Mouse (Mus musculus) adrenal gland, postnatal 25 days (tissue): ENCODE data around the gene Cyth4. TPM values are rescaled to one million over a fixed set of nuclear protein-coding genes. Genes with fewer than 3 reads are reported as not detected.
A peak's percentile ranks its signal among the peaks of the same experiment; 100 is the strongest.

Source experiments
- DNase-seq: peaks from one replicate; pipeline ENCODE4 v3.0.0; 2021; ENCODE audit warnings: mixed read lengths
- long read RNA-seq: library from polyadenylated mRNA; stranded (forward); transcript quantifications from one replicate; pipeline ENCODE4 v2.0.0, GENCODE M21; 2021
- total RNA-seq: library from RNA; stranded (reverse); gene quantifications from 2 replicates; pipeline ENCODE4 v1.2.3, GENCODE M21; 2021

Gene Cyth4
- 7.5 and 7.6 TPM in 2 replicates for total RNA-seq
- long read RNA-seq, partial matches to known transcripts = 2 of 4 reads
- long read RNA-seq, other reads (novel, unspliced or antisense) = 0 of 4 reads

DNA sequence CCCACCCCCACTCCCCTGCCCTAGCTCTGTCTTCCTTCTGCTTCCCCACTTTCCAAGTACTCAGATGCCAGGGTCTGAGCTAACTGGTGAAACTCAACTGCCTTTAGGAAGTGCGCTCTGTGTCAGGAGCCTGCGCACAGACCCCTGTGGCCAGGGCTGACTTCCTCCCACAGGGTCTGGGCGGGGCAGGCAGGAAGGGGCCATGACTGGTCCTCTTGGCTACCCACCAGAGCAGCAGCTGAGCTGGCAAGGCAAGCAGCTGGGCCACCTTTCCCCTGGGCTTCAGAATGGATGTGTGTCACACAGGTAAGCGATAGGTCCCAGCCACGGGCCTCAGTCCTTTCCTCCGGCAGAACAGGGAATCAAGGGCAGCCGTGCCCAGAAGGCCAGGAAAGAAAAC lies at the start of gene Cyth4:
Cyth4 (plus strand) TSS at position 134 of the 400 bp plus-strand sequence.
- DNase-seq = no peak

DNA sequence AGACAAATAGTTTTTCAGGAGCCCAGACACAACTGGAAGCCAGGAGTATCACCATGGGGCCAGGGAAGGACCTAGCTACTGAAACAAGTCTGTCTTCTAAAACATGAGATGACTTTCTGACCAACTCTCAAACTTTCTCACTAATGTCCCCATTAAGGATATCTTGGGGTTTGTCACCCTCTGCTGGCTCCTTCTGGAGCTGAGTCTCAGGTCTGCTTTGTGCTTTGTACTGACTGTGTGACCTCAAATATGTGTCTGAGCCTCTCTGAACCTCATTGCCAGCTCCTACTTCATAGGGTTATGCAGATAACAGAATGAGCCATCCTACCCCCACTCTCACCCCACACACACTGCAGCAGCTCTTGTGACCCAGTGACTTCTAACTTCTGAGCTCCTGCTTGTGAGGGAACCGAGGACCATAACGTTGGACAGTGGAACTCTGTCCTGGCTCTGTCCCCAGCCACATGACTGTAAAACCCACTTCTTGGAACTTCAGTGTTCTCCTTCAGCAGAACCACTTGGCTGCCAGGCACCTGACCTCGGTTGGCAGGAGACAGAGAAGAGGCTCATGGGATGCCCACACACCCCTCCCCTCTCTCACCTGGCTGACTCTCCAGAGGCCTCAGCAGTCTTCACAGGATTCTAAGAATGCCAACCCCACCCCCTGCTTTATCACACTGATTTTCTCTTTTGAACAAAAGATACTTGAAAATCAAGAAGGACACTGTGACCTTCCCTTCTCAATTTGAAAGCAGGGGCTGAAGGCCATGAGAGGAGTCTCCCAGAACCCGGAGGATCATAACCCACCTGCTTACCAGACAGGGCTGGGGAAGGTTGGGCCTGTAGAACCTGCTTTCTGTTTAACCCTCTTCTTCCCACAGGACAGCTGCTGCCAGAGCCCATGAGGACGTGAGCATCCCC lies 49.2 kb upstream of the Cyth4 start:
- DNase-seq = peak; percentile 44

DNA sequence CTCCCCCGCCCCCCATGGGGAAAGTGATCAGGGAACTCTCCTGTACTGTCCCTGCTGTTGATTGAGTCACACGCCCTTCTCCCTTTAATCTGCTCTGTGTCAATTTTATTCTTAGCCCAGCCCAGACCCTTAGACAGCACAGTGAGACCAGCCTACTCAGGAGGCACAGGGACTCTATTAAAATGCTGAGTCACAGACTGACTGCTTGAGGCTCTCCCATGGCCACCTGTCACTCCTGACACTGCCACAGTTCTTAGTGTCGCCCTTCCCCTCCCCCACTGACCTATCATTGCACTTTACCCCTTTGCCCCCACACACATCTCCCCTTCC lies 48.5 kb upstream of the Cyth4 start:
- no peak for DNase-seq

DNA sequence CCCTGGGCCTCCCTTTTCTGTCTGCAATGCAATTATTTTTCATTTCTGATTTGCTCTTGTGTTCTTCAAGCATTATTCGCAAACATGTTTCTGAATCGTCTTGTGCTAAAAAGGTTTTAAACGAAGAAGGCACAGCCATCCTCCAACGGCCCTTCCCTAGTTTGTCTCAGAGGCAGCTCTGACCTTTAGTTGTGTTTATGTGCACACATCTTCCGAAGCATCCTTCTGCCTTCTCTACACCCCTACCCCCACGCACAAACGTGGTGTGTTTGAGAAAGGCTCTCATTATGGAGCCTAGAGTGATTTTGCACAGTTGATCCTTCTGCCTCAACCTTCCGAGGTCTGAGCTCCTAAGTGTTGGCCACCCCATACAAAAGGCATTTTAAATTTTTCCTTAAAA lies 48.1 kb upstream of the Cyth4 start:
- no peak for DNase-seq

DNA sequence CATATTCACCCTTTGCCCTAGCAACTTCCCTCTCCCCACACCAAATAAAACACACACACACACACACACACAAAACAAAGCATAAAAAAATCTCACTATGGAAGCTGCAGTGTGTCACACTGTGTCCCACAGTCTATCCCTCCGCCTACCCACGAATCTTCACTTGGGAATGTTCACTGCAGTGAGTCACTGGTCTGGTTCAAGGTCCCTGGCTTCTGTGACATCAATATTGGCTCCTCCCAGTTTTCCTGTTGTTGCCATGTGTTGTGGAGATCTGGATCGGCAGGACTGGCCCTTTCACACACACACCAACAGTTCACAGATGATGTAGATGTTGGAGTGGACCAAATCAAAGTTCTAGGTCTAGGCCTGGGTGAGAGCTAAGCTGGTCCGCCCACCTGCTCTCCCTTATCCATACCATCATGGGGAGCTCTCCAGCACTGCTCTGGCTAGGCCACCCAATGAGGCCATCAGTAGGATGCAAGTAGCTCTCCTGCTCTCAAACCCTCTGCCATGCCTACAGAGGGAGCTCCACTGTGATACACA lies 47.6 kb upstream of the Cyth4 start:
- peak; percentile 46 for DNase-seq

DNA sequence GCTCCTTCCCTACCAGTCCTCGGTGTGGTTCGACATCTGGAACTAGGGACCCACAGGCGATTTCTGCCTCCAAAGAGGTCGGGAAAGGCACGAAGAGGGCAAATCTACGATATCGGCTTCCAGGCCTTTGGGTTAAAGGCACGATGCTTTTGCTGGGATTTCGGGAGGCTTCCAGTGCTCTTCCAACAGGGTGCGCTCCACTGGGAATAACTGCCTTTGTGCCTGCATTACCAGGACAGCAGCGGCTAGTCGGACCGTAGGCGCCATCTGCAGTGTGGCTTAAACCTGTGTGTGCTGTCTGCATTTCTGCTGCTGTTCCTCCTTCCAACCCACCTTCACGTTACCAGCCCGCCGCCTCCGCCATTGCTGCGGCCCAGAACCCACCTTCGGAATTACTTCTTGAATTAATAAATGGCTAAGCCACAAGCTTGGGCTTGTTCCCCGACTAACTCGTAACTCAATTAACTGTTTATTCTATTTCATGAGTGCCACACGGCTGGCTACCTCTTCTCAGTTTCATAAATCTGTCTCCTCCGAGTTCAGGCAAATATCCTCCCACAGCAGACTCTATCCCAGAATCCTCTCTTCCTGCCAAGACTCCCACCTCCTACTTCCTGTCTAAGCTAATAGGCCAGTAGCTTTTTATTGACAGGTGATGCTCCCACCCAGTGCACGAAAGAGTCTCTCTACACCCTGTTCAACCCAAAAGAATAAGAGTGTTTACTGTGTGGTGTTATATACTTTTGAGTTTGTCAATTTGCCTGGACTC lies 42.1 kb upstream of the Cyth4 start:
- DNase-seq = no peak

DNA sequence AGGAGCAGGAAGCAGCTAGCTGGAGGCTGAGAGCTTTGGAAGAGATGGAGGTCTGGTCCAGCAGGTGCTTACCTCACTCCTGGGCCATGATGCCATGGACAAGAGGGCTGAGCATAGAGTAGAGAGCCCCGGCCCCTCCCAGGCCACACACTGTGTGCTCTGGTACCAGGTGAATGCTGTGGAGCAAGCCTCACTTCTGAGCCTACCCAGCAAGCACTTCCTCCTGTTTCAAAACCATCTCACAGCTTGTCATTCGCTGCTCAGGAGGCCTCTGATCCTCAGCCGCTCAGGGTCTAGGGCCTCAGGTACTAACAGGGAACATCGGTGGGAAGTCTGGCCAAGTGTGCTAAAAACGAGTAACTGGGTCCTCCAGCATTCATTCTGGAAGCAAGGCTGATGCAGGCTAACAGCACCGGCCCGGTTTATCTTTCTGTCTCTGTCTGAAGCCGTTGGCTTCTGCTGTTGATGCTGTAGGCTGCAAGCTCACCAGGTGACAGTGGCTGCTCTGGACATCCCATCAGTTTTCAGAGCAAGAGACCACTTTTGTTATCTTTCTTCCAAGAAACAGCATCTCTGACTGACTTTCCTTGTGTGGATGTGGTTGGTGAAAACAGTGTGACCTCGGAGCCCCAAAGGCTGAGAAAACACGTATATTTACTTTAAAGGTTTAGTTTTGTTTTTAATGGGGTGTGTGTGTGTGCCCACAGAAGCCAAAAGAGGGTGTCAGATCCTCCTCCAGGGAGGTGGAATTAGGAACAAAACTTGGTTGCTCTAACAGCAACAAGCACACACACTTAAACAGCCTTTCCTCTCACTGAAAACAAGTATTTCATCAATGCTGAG lies 38.9 kb upstream of the Cyth4 start:
- no peak for DNase-seq

DNA sequence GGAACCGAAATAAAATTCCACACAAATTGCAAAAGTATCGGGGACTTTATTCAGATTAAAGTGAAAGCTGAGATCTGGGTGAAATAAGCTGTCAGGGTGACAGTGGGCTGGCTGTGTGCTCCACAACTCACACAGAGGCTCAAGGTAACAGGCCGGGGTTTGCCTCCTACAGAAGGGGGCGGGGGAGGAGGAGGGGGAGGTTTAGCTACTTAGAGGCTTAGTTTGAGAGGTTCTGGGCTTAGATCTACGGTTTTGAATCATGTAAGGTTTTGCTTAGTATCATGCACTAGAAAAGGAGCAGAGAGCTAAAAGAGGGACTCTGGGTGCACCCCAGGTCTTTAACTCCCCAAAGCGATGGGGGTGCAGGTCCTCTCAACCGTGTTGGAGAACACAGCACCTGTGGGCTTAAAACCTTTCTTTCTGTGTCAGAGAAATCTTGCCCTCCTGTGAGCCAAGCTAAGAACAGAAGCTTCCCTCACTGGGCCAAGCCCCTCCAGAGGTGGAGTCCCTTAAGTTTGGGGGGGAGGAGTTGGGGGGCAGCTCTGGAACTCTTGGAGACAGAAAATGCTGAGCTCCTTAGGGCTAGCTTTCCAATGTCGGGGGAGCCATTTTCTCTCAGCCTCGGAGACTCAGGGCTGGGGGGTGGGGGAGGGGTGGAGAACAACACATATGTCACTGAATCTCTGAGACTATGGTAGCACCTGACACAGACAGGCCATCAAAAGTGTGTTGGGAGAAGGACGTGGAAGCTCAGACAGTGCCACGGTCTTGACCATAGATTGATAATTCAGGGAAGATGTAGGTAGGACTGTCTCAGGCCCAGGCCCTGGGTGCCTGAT lies 37.5 kb upstream of the Cyth4 start:
- no peak for DNase-seq

DNA sequence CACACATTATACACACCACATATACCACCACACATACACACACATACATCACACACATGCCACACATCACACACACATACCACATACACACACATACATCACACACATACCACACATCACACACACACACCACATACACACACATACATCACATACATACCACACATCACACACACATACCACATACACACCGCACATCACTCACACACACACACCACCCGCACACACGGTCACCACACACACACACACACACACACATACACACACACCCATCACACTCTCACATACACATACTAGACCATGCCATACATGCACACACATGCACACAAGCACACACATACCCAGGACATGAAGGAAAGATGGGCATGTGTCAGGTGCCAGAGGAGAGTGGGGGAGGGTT lies 33.5 kb upstream of the Cyth4 start:
- no peak for DNase-seq

DNA sequence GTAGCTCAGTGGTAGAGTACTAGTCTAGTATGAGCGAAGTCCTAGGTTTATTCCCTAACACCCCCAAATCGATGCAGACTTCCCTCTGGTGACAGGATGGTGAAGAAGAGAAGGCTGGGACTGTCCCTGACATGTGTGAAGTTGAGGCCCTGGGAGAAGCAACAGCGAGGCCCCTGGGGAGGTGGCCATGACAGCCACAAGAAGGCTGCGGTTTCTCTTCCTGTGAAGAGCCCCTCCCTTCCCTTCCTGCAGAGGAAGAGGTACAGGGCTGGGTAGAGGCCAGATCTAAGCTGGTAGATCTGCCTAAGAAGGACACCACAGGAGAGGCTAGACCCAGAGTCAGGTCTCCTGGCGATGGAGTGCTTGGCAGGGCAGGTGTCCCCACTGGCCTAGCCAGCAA lies 32.9 kb upstream of the Cyth4 start:
- DNase-seq = no peak

DNA sequence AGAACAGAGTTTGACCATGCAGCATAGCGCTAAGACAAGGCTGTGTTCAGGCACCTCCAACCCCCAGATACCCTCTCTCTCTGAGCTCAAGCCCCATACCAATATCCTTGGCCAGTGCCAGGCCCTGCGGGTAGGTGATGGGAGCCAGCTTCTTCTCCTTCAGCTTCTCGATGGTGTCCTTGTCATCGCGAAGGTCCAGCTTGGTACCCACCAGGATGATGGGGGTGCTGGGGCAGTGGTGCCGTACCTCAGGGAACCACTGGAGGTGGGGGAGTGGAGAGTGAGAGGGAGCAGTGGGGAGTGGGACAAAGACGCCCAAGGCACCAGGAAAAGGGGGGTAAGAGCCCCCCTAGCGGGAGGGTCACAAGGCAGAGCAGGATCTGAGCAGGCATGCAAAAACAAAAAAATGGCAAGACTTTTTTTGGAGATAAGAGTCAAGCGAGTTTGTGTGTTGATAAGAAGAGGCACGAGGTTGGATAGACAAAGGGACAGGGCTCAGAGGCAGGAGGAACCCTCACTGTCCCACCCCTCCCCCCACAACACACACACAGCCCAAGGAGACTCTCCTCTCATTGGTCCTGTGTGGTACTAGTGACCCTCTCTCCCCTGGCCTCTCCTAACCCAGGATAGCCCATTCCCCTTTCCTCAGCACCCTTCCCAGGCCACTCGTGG lies 31.9 kb upstream of the Cyth4 start:
- no peak for DNase-seq

DNA sequence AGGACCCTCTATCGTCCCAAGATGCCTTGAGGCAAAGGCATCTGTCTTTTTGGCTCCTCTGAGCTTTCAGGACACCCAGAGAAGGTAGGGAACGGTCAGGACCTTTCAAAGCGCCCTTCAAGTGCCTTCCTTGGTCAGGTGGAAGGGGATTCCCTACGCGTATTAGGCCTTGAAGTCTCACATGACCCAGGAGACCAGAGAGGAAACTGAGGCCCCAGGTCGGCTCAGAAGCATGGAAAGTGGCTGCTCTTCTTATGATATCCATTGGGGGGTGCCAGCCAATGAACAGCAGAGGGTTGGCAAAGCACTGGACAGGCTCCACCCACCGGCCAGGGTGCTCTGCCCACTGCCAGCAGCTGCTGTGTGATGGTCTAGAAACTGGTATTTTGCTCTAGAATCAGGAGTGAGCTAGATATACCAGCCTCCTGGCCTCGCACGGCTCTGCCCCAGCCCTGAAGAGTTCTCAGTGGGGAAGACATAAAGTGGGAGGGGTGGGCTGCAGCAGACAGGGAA lies 29.2 kb upstream of the Cyth4 start:
- no peak for DNase-seq

DNA sequence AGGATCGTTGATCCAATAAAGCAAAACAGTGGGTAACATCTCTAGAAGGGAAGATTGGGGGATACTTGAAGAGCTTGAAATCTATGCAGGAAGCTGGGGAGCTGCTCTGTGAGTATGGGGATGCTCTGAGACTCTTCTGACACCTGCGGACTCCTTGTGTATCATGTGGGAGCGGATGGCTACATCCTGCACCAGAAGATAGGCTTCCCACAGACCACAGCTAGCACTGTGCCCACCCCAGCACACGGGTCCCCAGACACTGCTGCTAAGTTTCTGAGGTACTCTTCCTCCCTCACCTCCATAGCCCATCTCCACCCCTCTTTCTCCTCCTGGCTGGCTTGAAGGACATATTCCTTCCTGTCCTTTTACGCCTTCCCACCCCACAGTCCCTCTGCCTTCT lies 26.7 kb upstream of the Cyth4 start:
- DNase-seq = no peak

DNA sequence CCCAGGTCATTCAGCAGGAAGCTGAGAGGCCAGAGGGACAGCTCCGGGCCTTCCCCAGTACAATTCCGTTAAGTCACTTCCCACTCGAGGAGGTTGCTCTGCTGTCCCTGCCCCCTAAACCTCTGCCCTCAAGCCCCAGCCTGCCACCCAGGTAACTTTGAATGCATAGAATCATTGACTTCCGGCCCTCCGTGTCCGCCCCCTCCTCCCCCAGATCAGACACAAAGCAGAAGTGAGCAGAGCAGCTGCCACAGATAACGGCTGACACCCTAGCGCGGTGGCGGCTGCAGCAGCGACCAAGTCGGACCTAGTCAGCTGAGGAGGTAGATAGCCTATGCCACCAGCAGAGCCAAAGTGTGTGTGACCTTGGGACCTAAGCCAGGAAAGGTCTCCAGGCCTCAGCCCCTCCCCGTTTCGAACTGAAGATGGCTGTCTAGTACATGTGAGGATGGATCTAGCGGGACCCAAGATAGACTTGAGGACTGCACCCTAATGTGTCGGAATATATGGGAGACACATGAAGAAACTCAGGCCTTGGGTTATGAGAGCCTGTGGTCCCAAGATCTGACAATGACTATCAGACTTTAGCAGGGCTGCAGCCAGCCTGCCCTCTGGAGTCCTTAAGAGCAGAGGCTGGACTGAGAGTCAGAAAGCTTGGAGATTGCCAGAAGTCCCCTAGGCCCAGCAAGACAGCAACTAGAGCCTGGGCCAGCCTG lies 25.1 kb upstream of the Cyth4 start:
- no peak for DNase-seq

DNA sequence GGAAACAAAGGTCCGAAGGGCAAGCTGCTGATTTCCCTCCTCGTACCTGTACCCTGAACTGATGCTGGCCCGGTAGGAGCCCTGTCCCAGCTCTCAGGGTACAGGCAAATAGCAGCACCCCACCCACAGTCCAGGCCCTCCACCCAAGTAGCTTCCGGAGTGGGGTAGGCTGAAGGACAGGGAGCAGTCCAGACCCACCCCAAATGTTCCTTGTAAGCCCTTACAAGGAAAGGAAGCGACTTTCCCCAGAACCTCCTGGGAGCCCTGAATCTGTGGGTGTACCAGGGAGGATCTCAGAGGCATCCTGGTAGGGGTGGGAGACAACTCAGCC lies 24.6 kb upstream of the Cyth4 start:
- no peak for DNase-seq

DNA sequence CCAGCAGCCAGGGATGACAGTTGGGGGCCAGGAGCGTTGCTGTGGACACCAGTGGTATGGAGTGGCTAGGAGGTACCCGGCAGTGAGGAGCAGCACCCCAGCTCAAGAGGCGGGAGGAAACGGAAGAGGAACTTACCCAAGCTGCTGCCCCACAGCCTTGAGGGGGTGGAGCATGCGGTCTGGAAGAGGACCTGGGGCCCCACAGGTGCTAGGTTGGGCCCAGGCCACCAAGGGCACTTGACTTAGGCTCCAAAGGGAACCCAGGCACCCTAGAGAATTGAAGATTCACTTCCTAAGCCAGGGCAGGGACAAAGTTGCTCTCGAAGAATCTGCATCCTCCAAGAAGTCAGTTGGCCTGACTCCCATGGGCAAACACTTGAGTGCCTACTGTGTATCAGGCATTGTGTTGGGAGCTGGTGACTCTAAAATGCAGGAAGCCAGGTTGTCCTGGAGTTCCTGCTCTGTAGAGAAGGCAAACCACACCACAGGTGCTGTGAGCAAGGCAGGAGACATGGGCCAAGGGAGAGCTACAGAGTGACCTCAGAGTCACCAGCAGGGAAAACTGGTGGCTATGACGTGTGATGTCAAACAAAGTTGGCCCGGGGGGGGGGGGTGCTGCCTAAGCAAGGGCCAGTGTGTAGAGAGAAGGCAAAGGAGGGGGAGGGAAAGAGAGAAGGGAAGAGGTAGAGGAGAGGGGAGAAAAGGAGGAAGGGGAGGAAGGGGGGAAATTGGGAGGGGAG lies 24.0 kb upstream of the Cyth4 start, which contains the start of gene Rac2:
Rac2 (minus strand) TSS at position 126 of the 740 bp plus-strand sequence.
- DNase-seq = no peak

DNA sequence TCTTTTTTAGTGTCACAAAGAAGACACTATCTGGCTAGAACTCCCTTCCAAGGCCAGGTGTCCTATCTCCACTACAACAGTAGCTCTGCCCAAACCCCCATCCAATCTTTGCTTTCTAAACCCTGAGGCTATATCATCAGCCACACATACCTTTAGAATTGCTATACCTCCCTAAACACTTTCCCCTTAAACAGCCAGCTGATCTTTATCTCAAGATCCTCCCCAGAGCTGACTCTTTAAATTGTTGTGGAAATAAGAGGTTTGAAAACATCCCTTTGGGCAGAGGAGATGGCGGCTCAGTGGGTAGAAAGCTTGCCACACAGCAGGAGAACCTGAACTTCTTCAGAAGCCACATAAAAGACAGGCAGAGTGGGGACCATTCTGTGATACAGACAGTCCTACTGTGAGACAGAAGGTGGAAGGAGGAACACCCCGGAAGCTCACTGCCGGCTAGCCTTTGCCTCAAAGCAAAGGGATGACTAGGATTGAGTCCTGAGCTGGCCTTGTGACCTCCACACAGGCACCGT lies 20.5 kb upstream of the Cyth4 start:
- no peak for DNase-seq

DNA sequence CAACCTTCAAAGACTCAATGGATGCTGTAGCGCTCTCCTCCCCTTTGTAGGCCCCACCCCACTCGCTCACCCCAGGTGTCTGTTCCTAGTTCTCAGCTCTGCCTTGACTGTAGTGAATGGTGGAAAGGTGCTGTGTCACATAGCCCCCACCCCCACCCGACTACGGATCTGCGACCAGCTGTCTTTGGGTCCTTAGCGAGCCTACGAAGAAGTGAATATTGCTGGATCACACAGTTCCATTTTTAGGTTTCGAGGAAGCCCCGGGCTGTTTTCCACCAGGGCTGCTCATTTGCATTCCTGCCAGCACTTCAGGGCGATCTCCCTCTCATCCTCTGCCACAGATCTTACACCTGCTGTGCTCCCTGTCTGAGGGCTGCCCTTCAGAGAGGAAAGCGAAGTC lies 13.5 kb upstream of the Cyth4 start:
- no peak for DNase-seq

DNA sequence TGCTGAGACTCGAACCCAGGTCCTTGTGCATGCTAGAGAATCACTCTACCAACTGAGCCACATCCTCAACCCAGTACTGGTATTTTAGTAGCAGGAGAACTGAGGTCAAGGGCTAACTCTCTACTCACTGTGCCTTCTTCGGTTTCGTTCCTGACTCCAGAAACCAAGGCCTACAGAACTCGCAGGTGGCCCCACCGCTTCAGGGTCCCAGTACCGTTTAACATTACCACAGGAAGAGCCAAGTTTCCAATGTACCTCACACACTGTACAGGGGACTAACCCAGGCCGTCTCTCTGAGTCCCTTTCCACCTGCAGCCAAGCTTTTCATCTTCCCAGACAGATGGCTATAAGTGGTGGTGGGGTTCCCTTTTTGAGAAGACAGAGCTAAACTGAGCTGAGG lies 11.4 kb upstream of the Cyth4 start:
- no peak for DNase-seq
